Mouse (Mus musculus) cortical plate, adult 2 months (tissue): ENCODE measurements at regions not wholly inside any gene's neighbourhood (a gene's known extent, or its start where the extent isn't known, plus 50 kb on each side); places are given as distances from the start of the nearest gene placed in this dataset.

Experiments used
- CTCF ChIP-seq: fragments of 200-500 bp; IDR thresholded peaks from 2 replicates; pipeline ENCODE4 v1.5.1; 2011; ENCODE audit warnings: mild to moderate bottlenecking, control low read depth, low read length; ENCODE audit not compliant: insufficient read depth; ENCODE audit errors: extremely low read depth
- POLR2A ChIP-seq: fragments of 200-500 bp; IDR thresholded peaks from 2 replicates; pipeline ENCODE4 v1.6.1; 2011; ENCODE audit warnings: mild to moderate bottlenecking, low read length, control low read depth; ENCODE audit not compliant: insufficient read depth; ENCODE audit errors: extremely low read depth

GRCm38 (mm10) chr7:116702596-116702995 lies 198.4 kb downstream of the Nucb2 start:
- no peak for TF ChIP-seq CTCF
- TF ChIP-seq POLR2A, result no peak
